Mouse (Mus musculus) right cerebral cortex, postnatal 36 days (tissue): ENCODE data around the gene Rpl10l.

Source experiments
- DNase-seq, 2 experiments: peaks; one replicate each; pipeline ENCODE4 v3.0.0; 2022; ENCODE audit warnings: low spot score in 2 of 2, mixed read lengths in 1 of 2

Rpl10l gene

DNA sequence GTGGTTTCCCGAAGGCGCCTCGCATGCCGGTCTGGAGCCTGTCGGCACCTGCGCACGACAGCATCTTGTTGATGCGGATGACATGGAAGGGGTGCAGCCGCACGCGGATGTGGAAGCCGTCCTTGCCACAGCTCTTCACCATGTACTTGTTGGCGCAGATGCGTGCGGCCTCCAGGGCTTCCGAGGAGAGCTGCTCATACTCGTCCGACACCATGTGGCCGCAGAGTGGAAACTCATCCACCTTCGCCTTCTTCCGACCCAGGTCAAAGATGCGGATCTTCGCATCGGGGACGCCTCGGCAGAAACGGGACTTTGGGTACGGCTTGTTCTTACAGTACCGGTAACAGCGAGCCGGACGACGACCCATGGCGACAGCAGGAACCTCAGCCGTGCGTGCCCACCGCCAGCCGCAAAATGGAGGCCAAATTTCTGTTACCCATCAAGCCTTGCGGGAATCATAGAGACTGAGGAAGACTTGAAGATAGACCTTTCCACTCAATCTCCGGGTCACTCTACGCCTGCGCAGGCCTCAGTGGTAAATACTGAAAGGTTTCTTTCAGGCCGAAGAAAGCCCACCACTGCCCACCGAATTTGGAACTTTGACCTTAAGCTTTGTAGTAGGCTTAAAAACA, at the start of gene Rpl10l:
Rpl10l (minus strand) TSS at position 411 of the 632 bp plus-strand sequence.
- DNase-seq, result no peak

DNA sequence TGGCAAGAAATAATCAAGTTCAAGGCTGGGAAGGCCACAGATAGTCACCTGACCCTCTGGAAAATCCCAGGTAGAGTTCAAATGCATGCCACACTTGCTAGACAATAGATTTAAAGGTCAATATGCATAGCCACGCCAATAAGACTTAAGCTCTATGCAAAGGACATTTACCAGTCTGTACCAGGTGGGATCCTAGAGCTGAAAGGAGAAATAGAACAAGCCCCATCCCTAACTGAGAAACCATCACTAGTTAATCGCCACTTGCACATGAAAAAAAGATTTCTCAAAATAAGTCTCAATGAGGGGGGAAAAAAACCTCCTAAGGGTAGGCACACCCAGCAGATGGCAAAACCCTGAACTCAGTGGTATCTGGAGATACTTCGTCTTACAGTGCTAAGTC, 8.3 kb downstream of the Rpl10l start:
- no peak for DNase-seq

DNA sequence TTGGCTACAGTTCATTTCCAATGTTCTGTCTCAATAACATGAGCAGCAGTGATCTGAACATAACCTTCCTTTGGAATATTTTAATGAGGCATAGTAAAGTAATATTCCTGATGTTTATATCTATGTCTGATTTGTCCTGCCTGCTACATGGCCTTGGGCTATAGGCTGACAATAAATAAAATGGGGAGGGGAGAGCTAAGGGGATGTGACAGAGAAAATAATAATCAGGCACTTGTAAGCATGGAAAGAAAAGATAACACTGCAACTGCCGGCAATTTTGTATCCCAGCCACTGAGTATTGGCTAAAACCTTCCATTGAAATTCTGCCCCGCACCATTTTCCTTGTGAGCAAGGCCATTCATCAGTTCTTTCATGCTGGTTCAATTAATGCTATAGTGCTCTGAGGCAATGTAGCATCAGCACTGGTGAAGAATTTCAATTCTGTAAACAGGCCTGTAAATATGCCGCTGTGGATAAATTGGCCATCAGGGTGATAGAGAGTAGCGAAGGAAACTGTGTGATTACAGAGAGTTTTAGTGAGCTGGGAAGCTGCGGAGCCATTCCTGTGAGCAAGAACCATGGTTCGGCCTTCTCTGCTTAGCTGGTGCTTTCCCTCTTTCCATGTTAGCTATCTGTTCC, 38.6 kb downstream of the Rpl10l start:
- no peak for DNase-seq

DNA sequence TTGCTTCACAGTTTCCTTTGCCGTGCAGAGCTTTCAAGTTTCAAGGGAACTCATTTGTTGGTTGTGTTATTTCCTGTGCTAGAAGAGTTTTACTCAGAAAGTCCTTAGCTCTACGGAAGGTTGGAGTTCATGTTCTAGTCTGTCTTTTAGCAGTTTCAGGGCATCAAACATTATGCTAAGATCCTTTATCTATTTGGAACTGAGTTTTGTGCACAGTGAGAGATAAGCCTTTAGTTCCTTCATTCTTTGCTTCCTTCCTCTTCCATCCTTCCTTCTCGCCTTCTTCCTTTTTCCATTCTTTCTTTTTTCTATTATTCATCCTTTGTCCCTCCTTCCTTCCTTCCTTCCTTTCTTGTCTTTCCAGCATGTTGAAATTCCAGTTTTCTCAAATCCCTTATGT, 50.0 kb downstream of the Rpl10l start:
- DNase-seq, result no peak
